Mouse (Mus musculus) midbrain, embryonic 14.5 days (tissue): ENCODE measurements around the gene Inka2. TPM values are rescaled to one million over a fixed set of nuclear protein-coding genes. Genes with fewer than 3 reads are reported as not detected.
A peak's percentile ranks its signal among the peaks of the same experiment; 100 is the strongest.

ENCODE experiments used
- ATAC-seq: fragments of 200-750 bp; cut with Nextera tagmentation; 2 replicates; pipeline ENCODE4 v1.8.0; 2017; ENCODE audit warnings: moderate number of reproducible peaks, moderate library complexity; ENCODE audit not compliant: low FRiP score, low TSS enrichment
- DNase-seq: peaks from one replicate; pipeline ENCODE4 v3.0.0-alpha.2; 2015
- H3K27ac ChIP-seq: fragments of 300-500 bp; sonication (generic); replicated peaks from 2 replicates; pipeline ENCODE4 v1.5.1; 2014; ENCODE audit warnings: mild to moderate bottlenecking, low read depth, low read length, moderate library complexity
- H3K27me3 ChIP-seq: fragments of 300-500 bp; sonication (generic); 2 replicates; pipeline ENCODE4 v1.6.1; 2014; ENCODE audit warnings: low read length, control low read depth, mixed read lengths; ENCODE audit not compliant: control insufficient read depth, insufficient read depth
- H3K36me3 ChIP-seq: fragments of 300-500 bp; sonication (generic); 2 replicates; pipeline ENCODE4 v1.6.1; 2014; ENCODE audit warnings: low read length, control low read depth; ENCODE audit not compliant: control insufficient read depth, insufficient read depth
- H3K4me1 ChIP-seq: fragments of 300-500 bp; sonication (generic); 2 replicates; pipeline ENCODE4 v1.6.1; 2014; ENCODE audit warnings: mild to moderate bottlenecking, antibody characterized with exemption, low read length, control low read depth; ENCODE audit not compliant: control insufficient read depth, insufficient read depth
- H3K4me2 ChIP-seq: fragments of 300-500 bp; sonication (generic); 2 replicates; pipeline ENCODE4 v1.6.1; 2014; ENCODE audit warnings: mild to moderate bottlenecking, low read length, moderate library complexity
- H3K4me3 ChIP-seq: fragments of 300-500 bp; sonication (generic); replicated peaks from 2 replicates; pipeline ENCODE4 v1.5.1; 2014; ENCODE audit warnings: low read depth, low read length
- H3K9ac ChIP-seq: fragments of 300-500 bp; sonication (generic); replicated peaks from 2 replicates; pipeline ENCODE4 v1.6.1; 2014; ENCODE audit warnings: mild to moderate bottlenecking, low read length, moderate library complexity
- H3K9me3 ChIP-seq: fragments of 300-500 bp; sonication (generic); 2 replicates; pipeline ENCODE4 v1.6.1; 2016; ENCODE audit warnings: low read length, control low read depth, mixed read lengths; ENCODE audit not compliant: control insufficient read depth
- WGBS: fragments of 180-500 bp; shearing (Covaris S2); extraction: QIAGEN DNeasy Blood & Tissue Kit; methylation state at CpG from one replicate; pipeline ENCODE4 v1.1.7; 2014; 5-methylcytosine and 5-hydroxymethylcytosine counted together
- polyA plus RNA-seq: library from polyadenylated mRNA; unstranded; fragments of >200 nt; fragmentation: Nextera tagmentation; extraction: Ambion mirVana; gene quantifications from 2 replicates; pipeline ENCODE4 v1.2.1, GENCODE M21; 2014

Gene Inka2
- polyA plus RNA-seq, 1 experiment from 2014 or later = 1.5 TPM

DNA sequence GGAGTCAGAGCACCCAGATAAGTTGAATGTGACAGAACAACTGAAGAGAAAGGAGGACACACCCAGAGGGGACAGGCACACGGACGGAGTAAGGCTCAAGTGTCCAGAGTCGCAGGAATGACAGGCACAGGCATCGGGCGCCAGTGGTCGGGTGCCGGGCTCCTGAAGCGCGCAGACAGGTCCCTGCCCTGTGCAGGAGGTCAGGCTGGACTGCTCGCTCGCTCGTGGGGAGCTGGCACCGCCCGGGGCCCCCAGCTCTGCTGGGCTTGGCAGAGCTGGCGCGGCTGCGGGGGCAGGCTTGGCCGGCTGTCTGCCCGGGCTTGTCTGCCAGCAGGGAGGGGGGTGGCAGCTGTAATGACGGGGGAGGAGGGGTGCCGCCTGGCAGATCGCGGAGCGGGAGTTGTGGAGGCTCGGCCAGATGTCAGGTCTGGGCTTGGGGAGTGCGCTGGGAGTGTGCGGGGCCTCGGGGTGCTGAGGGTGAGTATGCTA is 706 bp downstream of the Inka2 start:
- H3K27me3 ChIP-seq = peaks cover 6% of the 10 kb centered on the region; the same call in 1 of the 2 replicates
- no peaks in the 10 kb centered on the region for H3K36me3 ChIP-seq
- under 1% methylated on average over 28 of the region's 28 CpGs for WGBS
- H3K4me1 ChIP-seq = 0 out of 2 replicates have a peak, but pooled peaks cover 11% of the 10 kb centered on the region
- ATAC-seq = peak; percentile 44
- H3K9me3 ChIP-seq = no peaks in the 10 kb centered on the region
- DNase-seq = peak; percentile 67
- H3K27ac ChIP-seq = no peak overlapping the region
- H3K4me3 ChIP-seq = peak overlapping the region; percentile 41
- H3K9ac ChIP-seq = peak overlapping the region; percentile 61
- peak overlapping the region; percentile 99 for H3K4me2 ChIP-seq

DNA sequence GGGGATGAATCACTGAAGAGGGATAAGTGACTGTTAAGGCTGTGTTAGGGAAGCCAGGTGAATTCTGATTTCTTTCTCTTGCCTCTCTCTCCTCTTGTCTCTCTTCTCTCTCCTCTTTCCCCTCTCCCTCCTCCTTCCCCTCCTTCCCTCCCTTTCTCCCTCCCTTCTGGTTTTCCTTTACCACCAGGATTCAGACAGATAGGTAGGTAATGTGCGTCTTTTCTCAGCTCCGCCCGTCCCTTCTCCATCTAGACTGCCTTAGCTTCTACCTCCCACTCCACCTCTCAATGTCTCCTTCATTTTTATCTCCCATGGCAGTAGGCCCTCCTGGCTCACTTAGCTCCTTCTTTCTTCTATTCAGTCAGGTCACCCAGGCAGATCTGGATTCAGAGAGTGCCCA is 1.2 kb downstream of the Inka2 start:
- Histone ChIP-seq H3K27ac (no peak overlapping the region), H3K4me1 (0 out of 2 replicates have a peak, but pooled peaks cover 11% of the 10 kb centered on the region), H3K9ac (peak overlapping the region; percentile 61), H3K27me3 (peaks cover 6% of the 10 kb centered on the region; the same call in 1 of the 2 replicates), H3K9me3 (no peaks in the 10 kb centered on the region), H3K36me3 (no peaks in the 10 kb centered on the region), H3K4me2 (peak overlapping the region; percentile 99), H3K4me3 (peak overlapping the region; percentile 41)
- ATAC-seq = no peak
- DNase-seq = no peak
- WGBS = 24% methylated on average over 3 of the region's 3 CpGs

- no peaks in the 10 kb centered on the region for H3K9me3 ChIP-seq
- ATAC-seq (no peak), DNase-seq (no peak)
- H3K4me3 ChIP-seq = no peak overlapping the region
- no peaks in the 10 kb centered on the region for H3K36me3 ChIP-seq
- 0 out of 2 replicates have a peak, but pooled peaks cover 11% of the 10 kb centered on the region for H3K4me1 ChIP-seq
- peaks cover 6% of the 10 kb centered on the region; the same call in 1 of the 2 replicates for H3K27me3 ChIP-seq
- no peak overlapping the region for H3K27ac ChIP-seq
- WGBS = 42% methylated on average over 4 of the region's 4 CpGs
- H3K4me2 ChIP-seq = peak overlapping the region; percentile 99
- no peak overlapping the region for H3K9ac ChIP-seq
These were observed 2.1 kb downstream of the Inka2 start for GRCm38 (mm10) chr3:105706366-105707020.

GRCm38 (mm10) chr3:105707590-105707989 is 3.2 kb downstream of the Inka2 start:
- no peak for ATAC-seq
- no peak for DNase-seq

DNA sequence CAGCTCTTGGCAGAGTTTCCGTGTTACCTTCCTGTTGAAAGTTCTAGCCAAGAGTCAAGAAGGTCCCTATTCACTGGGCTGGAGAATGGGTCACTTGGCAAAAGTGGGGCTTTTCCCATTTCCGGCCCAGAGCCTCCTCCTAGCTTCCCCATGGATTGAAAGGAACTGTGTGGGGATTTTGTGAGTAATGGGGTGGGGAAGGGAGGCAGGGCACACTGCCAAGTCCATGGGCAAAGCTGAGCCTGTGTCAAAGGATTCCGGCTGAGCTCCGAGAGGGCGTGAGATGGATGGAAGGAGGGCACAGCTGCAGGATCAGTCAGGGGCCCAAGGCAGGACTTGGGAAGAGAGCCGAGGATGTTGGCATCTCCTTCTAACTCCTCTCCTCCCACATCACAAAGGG is 5.8 kb downstream of the Inka2 start:
- H3K4me1 ChIP-seq = peaks cover 17% of the 10 kb centered on the region; the same call in 1 of the 2 replicates
- ATAC-seq (peak; percentile 25; the same call in 1 of the 2 replicates), DNase-seq (peak; percentile 54)
- no peak overlapping the region for H3K4me2 ChIP-seq
- 59% methylated on average over 6 of the region's 6 CpGs for WGBS
- H3K27ac ChIP-seq = no peak overlapping the region
- no peaks in the 10 kb centered on the region for H3K9me3 ChIP-seq
- H3K36me3 ChIP-seq = no peaks in the 10 kb centered on the region
- no peaks in the 10 kb centered on the region for H3K27me3 ChIP-seq
- no peak overlapping the region for H3K9ac ChIP-seq
- no peak overlapping the region for H3K4me3 ChIP-seq

More at GRCm38 (mm10) chr3:105707590-105707989, 3.2 kb downstream of the Inka2 start:
- H3K9ac ChIP-seq = no peak overlapping the region
- WGBS = 17% methylated on average over 7 of the region's 7 CpGs
- no peak overlapping the region for H3K27ac ChIP-seq
- H3K4me2 ChIP-seq = 0 out of 2 replicates have a peak overlapping the region, but pooled peaks have one; percentile 15
- no peaks in the 10 kb centered on the region for H3K9me3 ChIP-seq
- H3K4me3 ChIP-seq = no peak overlapping the region
- H3K27me3 ChIP-seq = peaks cover 6% of the 10 kb centered on the region; the same call in 1 of the 2 replicates
- H3K4me1 ChIP-seq = 0 out of 2 replicates have a peak, but pooled peaks cover 11% of the 10 kb centered on the region
- H3K36me3 ChIP-seq = no peaks in the 10 kb centered on the region

GRCm38 (mm10) chr3:105711741-105712140 is 7.3 kb downstream of the Inka2 start:
- no peak overlapping the region for H3K9ac ChIP-seq
- H3K4me3 ChIP-seq = no peak overlapping the region
- DNase-seq (no peak), ATAC-seq (no peak)
- no peaks in the 10 kb centered on the region for H3K9me3 ChIP-seq
- no peaks in the 10 kb centered on the region for H3K27me3 ChIP-seq
- WGBS = 75% methylated on average over 7 of the region's 7 CpGs
- no peak overlapping the region for H3K27ac ChIP-seq
- H3K4me1 ChIP-seq = peaks cover 8% of the 10 kb centered on the region; the same call in 1 of the 2 replicates
- no peaks in the 10 kb centered on the region for H3K36me3 ChIP-seq
- no peak overlapping the region for H3K4me2 ChIP-seq

DNA sequence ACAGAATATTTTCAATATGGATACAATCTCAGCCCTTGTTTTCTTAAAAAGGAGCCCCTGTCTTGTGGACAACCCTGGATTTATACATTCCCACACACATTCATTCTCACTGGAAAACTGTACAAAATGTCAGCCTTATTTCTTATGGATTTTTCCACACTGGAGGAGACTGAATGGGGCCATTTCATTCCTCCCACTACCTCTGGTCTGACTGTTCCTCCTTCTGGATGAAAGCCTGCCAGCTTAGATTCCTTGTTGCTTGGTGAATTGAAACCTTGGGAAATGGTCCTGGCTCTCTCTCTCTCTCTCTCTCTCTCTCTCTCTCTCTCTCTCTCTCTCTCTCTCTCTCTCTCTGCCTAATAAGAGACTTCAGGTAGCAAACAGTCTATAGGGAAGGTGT is 8.4 kb downstream of the Inka2 start:
- no peak for ATAC-seq
- no peak overlapping the region for H3K27ac ChIP-seq
- H3K36me3 ChIP-seq = no peaks in the 10 kb centered on the region
- no peaks in the 10 kb centered on the region for H3K27me3 ChIP-seq
- H3K9me3 ChIP-seq = no peaks in the 10 kb centered on the region
- H3K4me2 ChIP-seq = no peak overlapping the region
- no peak for DNase-seq
- no peak overlapping the region for H3K4me3 ChIP-seq
- H3K4me1 ChIP-seq = peaks cover 8% of the 10 kb centered on the region; the same call in 1 of the 2 replicates
- no peak overlapping the region for H3K9ac ChIP-seq

- WGBS = 11% methylated on average over 8 of the region's 8 CpGs
- no peak overlapping the region for H3K4me2 ChIP-seq
These were observed 9.9 kb downstream of the Inka2 start for GRCm38 (mm10) chr3:105714091-105714819.

More at GRCm38 (mm10) chr3:105714091-105714819, 9.9 kb downstream of the Inka2 start:
- peak; percentile 54 for DNase-seq
- H3K9ac ChIP-seq = no peak overlapping the region
- peaks cover 11% of the 10 kb centered on the region for H3K4me1 ChIP-seq
- H3K4me3 ChIP-seq = no peak overlapping the region
- no peaks in the 10 kb centered on the region for H3K27me3 ChIP-seq
- H3K36me3 ChIP-seq = no peaks in the 10 kb centered on the region
- H3K9me3 ChIP-seq = no peaks in the 10 kb centered on the region
- H3K27ac ChIP-seq = peak overlapping the region; percentile 41; the same call in 1 of the 2 replicates
- ATAC-seq = peak; percentile 49; the same call in 1 of the 2 replicates
